Mouse (Mus musculus): Measurements from ENCODE around the gene Lhx8.

The Lhx8 gene

DNA sequence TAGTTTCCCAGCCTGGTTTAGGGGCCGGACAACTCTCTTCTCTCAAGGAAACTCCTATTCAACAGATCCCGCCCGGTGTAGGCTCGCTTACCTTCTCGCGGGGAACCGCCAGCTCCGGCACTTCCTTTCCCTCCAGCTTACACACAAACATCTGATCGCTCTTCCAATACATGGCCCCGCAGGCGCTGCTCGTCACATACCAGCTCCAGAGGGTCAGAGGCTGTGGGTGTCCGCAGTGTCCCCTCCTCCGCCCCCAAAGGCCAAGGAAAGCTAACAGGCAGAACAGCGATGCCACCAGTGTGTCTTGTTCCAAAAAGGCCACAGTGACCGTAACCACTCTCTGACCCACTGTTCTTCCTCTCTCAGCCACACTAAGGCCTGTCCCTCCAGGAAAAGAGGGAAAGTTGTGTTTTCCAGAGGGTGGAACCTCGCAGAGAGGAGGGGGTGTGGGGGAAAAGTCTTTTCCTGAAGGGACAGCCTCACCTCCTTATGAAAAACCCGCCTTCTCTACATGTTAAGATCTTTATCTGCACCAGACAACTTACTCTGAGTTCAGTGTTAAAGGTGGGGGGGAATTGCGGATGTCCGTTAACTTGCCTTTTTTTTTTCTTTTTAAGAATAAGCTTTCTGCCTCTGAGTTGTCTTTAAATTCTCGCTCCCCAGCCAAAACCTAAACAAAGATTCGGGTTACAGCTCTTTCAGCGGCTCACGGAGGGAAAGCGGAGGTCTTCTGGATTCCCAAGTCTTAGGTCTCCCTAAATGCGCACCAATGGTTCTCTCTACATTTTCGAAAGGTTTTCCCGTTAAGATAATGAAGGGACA is at the start of gene Lhx8:
Lhx8 (minus strand) TSS at position 479 of the 822 bp plus-strand sequence.
- DNase-seq, result no peak

DNA sequence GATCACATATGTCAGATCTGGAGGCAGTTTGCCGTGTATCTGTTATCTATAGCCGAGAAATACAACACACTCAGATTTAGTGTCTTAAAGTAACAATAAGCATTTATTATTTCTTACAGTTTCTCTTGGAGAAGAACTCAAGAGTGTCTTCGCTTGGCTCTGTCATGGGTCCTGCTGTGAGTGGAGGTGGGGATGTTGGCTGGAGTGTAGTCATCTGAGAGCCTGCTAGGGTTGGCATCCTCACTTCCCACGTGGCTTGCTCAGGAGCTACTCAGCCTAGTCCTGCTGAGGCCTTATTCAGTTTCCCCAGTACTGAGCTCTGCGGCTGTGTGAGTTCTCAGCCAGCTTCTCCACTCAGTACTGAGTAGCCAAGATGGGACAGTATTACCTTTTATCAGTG is 43.1 kb upstream of the Lhx8 start:
- DNase-seq, result no peak

GRCm38 (mm10) chr3:154372688-154373087 is 42.2 kb upstream of the Lhx8 start:
- DNase-seq, result no peak

- DNase-seq, result no peak
These were observed 36.9 kb upstream of the Lhx8 start for GRCm38 (mm10) chr3:154367327-154367726.

DNA sequence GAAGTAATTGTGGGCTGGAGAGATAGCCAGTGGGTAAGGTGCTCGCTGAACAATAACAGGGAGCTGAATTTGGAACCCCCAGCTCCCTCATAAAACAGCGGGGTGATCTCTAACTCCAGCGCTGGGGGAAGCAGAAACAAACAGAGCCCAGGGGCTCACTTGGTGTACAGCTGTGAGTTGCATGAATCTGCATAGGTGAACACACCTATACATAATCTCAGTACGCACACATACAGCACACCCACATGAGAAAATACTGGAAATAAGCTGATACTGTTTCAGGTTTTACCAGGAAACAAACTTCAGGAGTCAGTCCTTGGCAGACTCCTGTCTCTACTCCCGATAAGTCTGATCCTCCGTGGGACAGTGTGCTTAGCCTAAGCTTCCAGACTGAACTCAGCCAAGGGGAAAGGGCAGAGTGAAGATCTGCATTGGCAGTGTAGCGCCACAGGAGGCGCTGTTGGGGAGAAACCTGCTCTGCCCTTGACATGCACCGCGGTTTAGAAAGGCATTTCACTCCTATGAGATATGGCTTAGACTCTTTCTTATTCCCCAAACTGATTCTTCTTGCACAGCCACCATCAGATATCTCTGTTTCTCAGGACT is 34.2 kb upstream of the Lhx8 start:
- no peak for DNase-seq

- DNase-seq, result no peak
These were observed 33.0 kb upstream of the Lhx8 start for GRCm38 (mm10) chr3:154363507-154363906.

GRCm38 (mm10) chr3:154359231-154359630 is 28.8 kb upstream of the Lhx8 start:
- no peak for DNase-seq

GRCm38 (mm10) chr3:154340294-154340914 is 9.9 kb upstream of the Lhx8 start:
- DNase-seq, result no peak

- DNase-seq, result no peak
These were observed 9.3 kb upstream of the Lhx8 start for GRCm38 (mm10) chr3:154339649-154340260.

- no peak for DNase-seq
These were observed 4.3 kb upstream of the Lhx8 start for GRCm38 (mm10) chr3:154334806-154335205.

- DNase-seq, result no peak
These were observed 3.0 kb upstream of the Lhx8 start for GRCm38 (mm10) chr3:154333401-154333999.

- DNase-seq, result no peak
These were observed 2.5 kb upstream of the Lhx8 start for GRCm38 (mm10) chr3:154332941-154333340.

DNA sequence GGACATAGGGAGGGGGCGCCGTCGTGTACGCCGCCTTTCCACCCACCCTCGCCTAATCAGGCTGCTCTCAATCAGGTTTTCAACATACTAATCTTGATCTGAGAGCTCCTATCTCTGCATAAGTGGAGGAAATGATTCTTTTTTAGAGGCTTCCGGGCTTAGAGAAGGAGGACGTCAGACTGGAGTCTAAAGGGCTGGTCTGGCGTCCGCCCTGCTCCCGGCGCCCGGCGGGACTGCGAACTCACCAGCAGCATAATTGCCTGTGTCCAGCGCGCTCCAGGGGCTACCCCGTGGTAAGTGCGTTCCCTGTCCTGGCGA is 1.7 kb upstream of the Lhx8 start:
- no peak for DNase-seq

DNA sequence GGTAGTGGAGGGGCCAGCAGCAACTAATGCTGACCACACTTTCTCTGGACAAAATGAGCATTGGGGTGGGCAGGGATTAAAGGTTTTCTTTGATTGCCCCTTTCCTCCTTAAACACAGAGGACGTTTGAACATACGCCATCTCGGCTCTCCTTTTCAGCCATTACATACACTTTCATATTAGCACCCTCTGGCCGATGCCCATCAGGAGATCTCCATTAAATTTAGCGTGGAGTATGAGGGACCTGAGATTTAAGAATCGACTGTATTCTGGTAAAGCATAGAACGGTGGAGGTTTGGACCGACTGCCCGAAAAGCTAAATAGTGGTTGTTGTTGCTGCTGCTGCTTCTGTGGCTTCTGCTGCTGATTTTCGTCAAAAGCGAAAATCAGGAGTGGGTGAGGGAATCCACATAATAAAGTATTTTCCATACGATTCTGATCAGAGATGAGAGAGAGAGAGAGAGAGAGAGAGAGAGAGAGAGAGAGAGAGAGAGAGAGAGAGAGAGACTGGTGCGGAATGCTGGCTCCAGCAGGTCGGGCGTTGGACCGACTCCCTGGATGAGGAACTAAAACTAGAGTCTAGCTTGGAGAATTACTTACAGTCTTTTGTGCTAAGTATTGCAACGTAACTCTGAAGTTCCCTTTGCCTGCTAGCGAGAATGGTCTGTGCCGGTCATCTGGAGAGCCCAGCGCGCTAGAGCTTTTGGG is 1.2 kb upstream of the Lhx8 start:
- no peak for DNase-seq

DNA sequence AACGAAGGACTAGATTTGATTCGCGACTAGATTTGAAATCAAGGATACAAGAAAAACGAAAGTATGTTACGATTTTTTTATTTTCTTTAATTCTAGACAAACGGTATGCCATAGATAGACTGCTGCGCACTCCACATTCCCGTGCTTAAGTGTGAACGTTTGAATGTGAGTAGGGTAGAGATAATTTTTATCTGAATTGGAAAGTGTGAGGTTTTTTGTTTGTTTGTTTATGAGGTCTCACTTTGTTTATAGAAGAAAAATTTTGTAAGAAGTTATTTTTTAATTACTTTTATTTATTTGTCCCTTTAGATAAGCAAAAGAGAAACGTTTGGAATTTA is 513 bp upstream of the Lhx8 start:
- no peak for DNase-seq

DNA sequence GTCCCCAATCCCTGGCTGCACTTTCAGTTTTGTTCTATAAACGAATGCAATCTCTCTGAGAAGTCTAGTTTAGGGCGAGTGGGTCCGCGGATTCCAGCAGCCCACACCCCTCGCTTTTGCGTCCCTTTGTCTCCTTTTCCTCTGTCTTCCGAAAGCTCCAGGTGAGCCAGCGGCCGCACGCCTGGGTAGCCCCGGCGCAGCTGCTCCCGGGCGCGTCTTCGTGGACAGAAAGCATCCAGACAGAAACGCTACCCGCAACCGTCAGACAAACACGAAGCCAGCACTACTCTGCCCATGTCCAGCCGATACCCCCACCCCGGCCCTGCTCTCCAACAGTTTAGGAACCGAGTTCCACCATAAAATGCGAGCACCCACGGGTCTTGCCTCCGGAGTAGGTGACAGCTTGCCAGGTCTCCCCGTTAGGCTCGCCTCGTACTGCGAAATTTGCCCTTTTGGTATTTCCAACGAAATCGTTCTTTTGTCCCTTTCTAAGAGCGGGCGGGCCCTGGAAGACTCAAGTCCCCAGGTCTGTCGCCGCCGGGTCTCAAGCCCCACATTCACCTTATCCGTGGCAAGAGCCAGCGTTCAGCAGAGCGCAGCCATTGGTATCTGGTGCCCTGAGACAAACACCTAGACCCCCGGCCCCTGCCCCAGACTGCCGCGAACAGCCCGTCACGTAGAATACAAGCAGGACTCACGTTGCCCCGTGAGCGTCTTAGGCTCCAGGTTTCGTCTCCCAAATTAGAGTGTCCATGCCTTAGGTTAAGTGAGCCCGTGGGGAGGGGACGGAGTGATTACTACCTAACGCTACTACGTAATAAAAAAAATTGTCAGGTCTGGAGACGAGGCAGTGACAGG is 907 bp downstream of the Lhx8 start:
- DNase-seq, result no peak

GRCm38 (mm10) chr3:154328721-154329322 is 1.6 kb downstream of the Lhx8 start:
- DNase-seq, result no peak

GRCm38 (mm10) chr3:154327883-154328720 is 2.4 kb downstream of the Lhx8 start:
- no peak for DNase-seq

- DNase-seq, result no peak
These were observed 3.2 kb downstream of the Lhx8 start for GRCm38 (mm10) chr3:154327110-154327882.
